Mouse (Mus musculus): Measurements from ENCODE around the gene Leap2. TPM values are rescaled to one million over a fixed set of nuclear protein-coding genes. Genes with fewer than 3 reads are reported as not detected.

Leap2 gene
- polyA plus RNA-seq, 1 experiment from 2014 or later = not detected

DNA sequence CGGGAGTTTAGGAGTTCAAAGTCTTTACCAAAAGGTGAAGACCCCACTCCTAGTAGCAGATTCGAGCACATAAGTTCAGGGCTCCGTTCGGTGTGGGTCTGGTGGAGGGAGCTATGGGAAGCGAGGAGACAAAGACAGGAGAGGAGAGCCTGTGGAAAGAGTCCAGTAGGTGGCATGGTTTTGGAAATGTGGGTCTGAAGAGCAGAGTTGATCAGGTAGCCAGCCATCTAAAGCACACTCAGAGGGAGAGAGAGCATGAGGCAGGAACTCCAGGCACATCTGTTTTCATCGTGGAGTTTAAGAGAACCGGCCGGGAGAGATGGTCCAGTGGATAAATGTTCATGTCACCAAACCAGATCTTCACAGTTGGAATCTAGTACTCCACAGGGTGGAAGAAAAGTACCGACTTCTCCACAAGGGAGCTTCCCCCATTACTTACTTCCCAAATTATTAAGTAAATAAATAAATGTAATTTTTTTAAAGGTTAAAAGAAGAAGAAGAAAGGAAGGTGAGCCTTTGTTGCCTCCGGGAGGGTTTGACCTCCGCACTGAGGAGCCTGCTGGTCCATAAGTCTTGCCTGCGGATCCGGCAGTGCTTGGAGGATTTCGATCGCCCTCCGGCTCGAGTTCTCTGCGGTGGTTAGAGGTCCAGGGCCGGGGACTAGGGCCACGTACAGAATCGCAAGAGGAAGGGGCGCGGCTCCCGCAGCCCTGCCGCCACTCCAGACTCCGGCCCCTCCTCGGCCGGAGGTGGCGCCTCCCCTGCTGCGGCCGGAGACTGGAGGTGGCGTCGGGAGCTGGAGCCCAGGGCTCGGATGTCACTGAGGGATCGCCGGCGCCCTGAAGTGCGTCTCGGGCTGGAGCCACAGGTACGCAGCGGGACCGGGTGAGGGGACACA is 33.8 kb upstream of the Leap2 start, which contains the start of the genes Gm10447 and Shroom1:
TSS of gene Gm10447 (minus strand) at position 637 of the 898 bp plus-strand sequence.
TSS of gene Shroom1 (plus strand) at position 732 of the 898 bp plus-strand sequence.
- Histone ChIP-seq H3K4me1 (peaks cover 9% of the 10 kb centered on the region), H3K4me3 (replicated peaks) (peak within 1 kb of the TSS; percentile 47), H3K36me3 (replicated peaks) (no peaks in the 10 kb centered on the region), H3K27me3 (peaks cover 66% of the 10 kb centered on the region), H3K9ac (peak within 1 kb of the TSS; percentile 61), H3K9me3 (no peaks in the 10 kb centered on the region), H3K27ac (no peak within 1 kb of the TSS), H3K4me2 (peak within 1 kb of the TSS; percentile 81)
- 4% methylated on average over 42 of the region's 42 CpGs for WGBS
- ATAC-seq (ENCODE audit: low FRiP score) = peak; percentile 44

DNA sequence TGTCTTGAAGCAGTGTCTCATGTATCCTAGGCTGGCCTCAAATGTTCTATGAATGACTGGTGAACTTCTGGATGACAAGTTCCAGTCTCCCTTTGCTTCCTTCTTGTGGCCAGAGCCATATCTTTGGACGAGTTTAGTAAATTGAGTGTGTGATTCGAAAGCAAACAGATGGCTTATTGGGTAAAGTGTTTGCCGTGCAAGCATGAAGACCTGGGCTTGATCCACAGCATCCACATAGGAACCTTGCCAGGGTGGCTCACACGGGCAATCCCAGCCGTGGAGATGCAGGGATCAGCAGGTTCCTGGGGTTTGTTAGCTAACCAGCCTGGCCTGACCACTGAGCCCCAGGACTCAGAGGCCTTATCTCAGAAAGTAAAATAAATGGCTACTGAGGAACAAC is 30.1 kb upstream of the Leap2 start:
- no peak overlapping the region for H3K4me3 ChIP-seq (replicated peaks)
- peaks cover 9% of the 10 kb centered on the region for H3K4me1 ChIP-seq
- no peak overlapping the region for H3K27ac ChIP-seq
- H3K4me2 ChIP-seq = no peak overlapping the region
- no peak for ATAC-seq (ENCODE audit: low FRiP score)
- no peaks in the 10 kb centered on the region for H3K9me3 ChIP-seq
- WGBS = 88% methylated on average over 5 of the region's 5 CpGs
- H3K27me3 ChIP-seq = peaks cover 47% of the 10 kb centered on the region
- H3K9ac ChIP-seq = no peak overlapping the region
- no peaks in the 10 kb centered on the region for H3K36me3 ChIP-seq (replicated peaks)

DNA sequence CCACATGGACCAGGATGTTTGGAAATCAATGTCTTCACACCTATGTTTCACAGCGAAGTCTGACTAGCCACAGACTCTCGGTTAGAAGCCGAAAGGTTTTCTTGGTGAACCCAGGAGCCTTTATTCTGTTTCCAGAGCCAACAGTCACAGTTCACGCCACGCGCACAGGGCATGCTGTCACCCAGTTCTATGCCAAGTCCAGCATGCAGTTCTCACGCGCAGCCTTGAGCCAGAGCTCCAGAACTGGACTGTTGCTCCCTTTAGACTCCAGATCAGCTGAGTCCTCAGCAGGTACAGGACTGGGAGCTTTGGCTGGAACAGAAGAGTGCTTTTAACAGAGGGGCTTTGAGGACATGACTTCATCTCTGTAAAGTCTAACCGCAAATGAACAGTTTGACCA is 29.4 kb upstream of the Leap2 start:
- peaks cover 8% of the 10 kb centered on the region for H3K4me1 ChIP-seq
- peaks cover 41% of the 10 kb centered on the region for H3K27me3 ChIP-seq
- H3K9me3 ChIP-seq = no peaks in the 10 kb centered on the region
- no peak overlapping the region for H3K4me2 ChIP-seq
- ATAC-seq (ENCODE audit: low FRiP score) = no peak
- H3K27ac ChIP-seq = no peak overlapping the region
- H3K36me3 ChIP-seq (replicated peaks) = no peaks in the 10 kb centered on the region
- WGBS = 95% methylated on average over 9 of the region's 9 CpGs
- H3K9ac ChIP-seq = no peak overlapping the region
- H3K4me3 ChIP-seq (replicated peaks) = no peak overlapping the region

GRCm38 (mm10) chr11:53451361-53451760 is 28.4 kb upstream of the Leap2 start:
- Histone ChIP-seq H3K4me3 (replicated peaks) (no peak overlapping the region), H3K4me2 (no peak overlapping the region), H3K36me3 (replicated peaks) (no peaks in the 10 kb centered on the region), H3K27ac (no peak overlapping the region), H3K4me1 (no peaks in the 10 kb centered on the region), H3K9ac (no peak overlapping the region), H3K9me3 (no peaks in the 10 kb centered on the region), H3K27me3 (peaks cover 31% of the 10 kb centered on the region)
- no peak for ATAC-seq (ENCODE audit: low FRiP score)
- WGBS = 83% methylated on average over 2 of the region's 2 CpGs

DNA sequence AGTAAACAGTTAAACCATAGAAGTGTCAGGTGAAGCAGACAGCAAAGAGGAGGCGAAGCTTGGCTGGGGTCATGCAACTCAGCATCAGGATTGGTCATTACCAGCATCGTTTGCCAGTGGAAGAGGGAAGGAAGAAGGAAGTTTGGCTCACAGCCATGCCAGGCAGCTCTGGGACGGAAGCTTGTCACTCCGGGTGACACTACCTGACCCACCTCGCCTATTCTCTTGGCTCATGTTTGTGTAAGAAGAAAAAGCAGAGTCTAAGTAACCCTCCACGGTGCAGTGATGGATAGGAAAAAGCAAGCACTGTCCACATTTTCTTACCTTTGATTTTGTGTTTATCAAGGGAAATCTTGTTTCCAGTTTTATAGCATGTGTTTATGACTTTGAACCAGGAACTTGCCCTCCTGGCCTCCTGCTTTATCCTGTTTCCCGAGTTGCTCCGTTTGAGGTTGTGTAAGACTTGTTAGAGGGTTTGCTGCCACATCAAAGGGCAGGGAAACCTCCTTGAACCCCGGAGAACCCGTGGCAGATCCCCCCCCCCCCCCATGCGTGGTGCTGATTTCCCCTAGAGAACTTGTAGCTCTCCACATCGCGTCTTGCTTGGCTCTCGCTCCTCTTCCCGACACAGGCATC is 27.2 kb upstream of the Leap2 start:
- Histone ChIP-seq H3K4me3 (replicated peaks) (no peak overlapping the region), H3K9me3 (no peaks in the 10 kb centered on the region), H3K9ac (no peak overlapping the region), H3K27ac (no peak overlapping the region), H3K36me3 (replicated peaks) (no peaks in the 10 kb centered on the region), H3K4me1 (no peaks in the 10 kb centered on the region), H3K4me2 (no peak overlapping the region), H3K27me3 (peaks cover 21% of the 10 kb centered on the region)
- WGBS = 71% methylated on average over 15 of the region's 15 CpGs
- ATAC-seq (ENCODE audit: low FRiP score) = no peak

DNA sequence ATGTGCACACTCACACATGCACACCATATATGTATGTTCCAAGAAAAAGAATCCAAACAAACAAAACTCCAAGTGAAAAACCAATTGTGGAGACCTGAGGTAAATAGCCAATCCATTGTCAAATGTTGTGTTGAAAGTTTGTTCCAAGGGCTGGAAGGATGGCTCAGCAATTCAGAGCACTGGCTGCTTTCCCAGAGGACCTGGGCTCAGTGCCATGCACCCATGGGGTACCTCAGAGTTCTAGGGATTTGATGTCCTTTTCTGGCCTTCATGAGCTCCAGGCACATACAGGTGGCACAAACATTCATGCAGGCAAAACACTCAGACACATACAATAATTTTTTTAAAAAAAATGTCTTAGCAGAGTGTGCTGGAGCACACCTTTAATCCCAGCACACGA is 25.6 kb upstream of the Leap2 start:
- H3K27ac ChIP-seq = no peak overlapping the region
- peaks cover 14% of the 10 kb centered on the region; the same call in 1 of the 2 replicates for H3K27me3 ChIP-seq
- H3K4me3 ChIP-seq (replicated peaks) = no peak overlapping the region
- H3K9ac ChIP-seq = no peak overlapping the region
- whole genome bisulfite sequencing = 93% methylated on average over 1 of the region's 1 CpGs
- H3K36me3 ChIP-seq (replicated peaks) = no peaks in the 10 kb centered on the region
- H3K4me2 ChIP-seq = no peak overlapping the region
- no peaks in the 10 kb centered on the region for H3K4me1 ChIP-seq
- ATAC-seq (ENCODE audit: low FRiP score) = no peak
- H3K9me3 ChIP-seq = no peaks in the 10 kb centered on the region

- no peaks in the 10 kb centered on the region for H3K9me3 ChIP-seq
- WGBS = 86% methylated on average over 8 of the region's 8 CpGs
- H3K36me3 ChIP-seq (replicated peaks) = no peaks in the 10 kb centered on the region
- H3K4me1 ChIP-seq = no peaks in the 10 kb centered on the region
- H3K9ac ChIP-seq = no peak overlapping the region
- no peak overlapping the region for H3K4me3 ChIP-seq (replicated peaks)
- no peak for ATAC-seq (ENCODE audit: low FRiP score)
- peaks cover 14% of the 10 kb centered on the region; the same call in 1 of the 2 replicates for H3K27me3 ChIP-seq
- no peak overlapping the region for H3K4me2 ChIP-seq
- no peak overlapping the region for H3K27ac ChIP-seq
Measured at GRCm38 (mm10) chr11:53447996-53448395, 25.0 kb upstream of the Leap2 start.

GRCm38 (mm10) chr11:53446183-53446582 is 23.2 kb upstream of the Leap2 start:
- Histone ChIP-seq H3K36me3 (replicated peaks) (no peaks in the 10 kb centered on the region), H3K9ac (no peak overlapping the region), H3K4me2 (no peak overlapping the region), H3K27me3 (peaks cover 14% of the 10 kb centered on the region; the same call in 1 of the 2 replicates), H3K4me3 (replicated peaks) (no peak overlapping the region), H3K27ac (no peak overlapping the region), H3K4me1 (no peaks in the 10 kb centered on the region), H3K9me3 (no peaks in the 10 kb centered on the region)
- WGBS = 90% methylated on average over 13 of the region's 13 CpGs
- no peak for ATAC-seq (ENCODE audit: low FRiP score)

DNA sequence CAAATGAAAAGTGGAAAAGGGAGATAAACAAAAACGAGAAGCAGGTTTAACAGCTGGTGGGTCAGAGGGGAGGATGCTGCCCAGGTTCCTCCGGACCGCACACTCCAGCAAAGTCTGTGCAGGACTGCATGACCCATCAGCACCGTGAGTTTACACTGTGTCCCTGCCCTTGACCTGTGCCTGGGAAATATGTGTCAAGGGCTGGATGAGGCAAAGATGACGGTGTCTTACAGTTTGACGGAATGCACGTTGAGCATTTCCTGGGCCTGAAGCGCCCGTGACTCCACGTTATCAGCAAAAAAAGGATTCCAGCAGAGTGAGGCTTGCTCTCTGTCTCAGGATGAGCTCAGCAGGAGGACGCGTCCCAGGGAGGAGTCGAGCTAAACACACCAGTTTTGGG is 22.6 kb upstream of the Leap2 start:
- Histone ChIP-seq H3K27ac (no peak overlapping the region), H3K4me1 (no peaks in the 10 kb centered on the region), H3K9ac (no peak overlapping the region), H3K36me3 (replicated peaks) (no peaks in the 10 kb centered on the region), H3K9me3 (no peaks in the 10 kb centered on the region), H3K4me2 (no peak overlapping the region), H3K27me3 (peaks cover 9% of the 10 kb centered on the region; the same call in 1 of the 2 replicates), H3K4me3 (replicated peaks) (no peak overlapping the region)
- ATAC-seq (ENCODE audit: low FRiP score) = no peak
- WGBS = 68% methylated on average over 13 of the region's 13 CpGs

- no peak overlapping the region for H3K27ac ChIP-seq
- no peak overlapping the region for H3K4me2 ChIP-seq
- no peaks in the 10 kb centered on the region for H3K27me3 ChIP-seq
- no peak for ATAC-seq (ENCODE audit: low FRiP score)
- no peak overlapping the region for H3K9ac ChIP-seq
- no peaks in the 10 kb centered on the region for H3K4me1 ChIP-seq
- H3K9me3 ChIP-seq = no peaks in the 10 kb centered on the region
- 40% methylated on average over 6 of the region's 6 CpGs for WGBS
- no peak overlapping the region for H3K4me3 ChIP-seq (replicated peaks)
- H3K36me3 ChIP-seq (replicated peaks) = no peaks in the 10 kb centered on the region
Measured at GRCm38 (mm10) chr11:53443861-53444260, 20.9 kb upstream of the Leap2 start.

GRCm38 (mm10) chr11:53441921-53442320 is 19.0 kb upstream of the Leap2 start:
- H3K4me2 ChIP-seq = no peak overlapping the region
- no peaks in the 10 kb centered on the region for H3K9me3 ChIP-seq
- no peak overlapping the region for H3K9ac ChIP-seq
- H3K27me3 ChIP-seq = no peaks in the 10 kb centered on the region
- H3K4me3 ChIP-seq (replicated peaks) = no peak overlapping the region
- no peaks in the 10 kb centered on the region for H3K4me1 ChIP-seq
- 60% methylated on average over 12 of the region's 12 CpGs for WGBS
- H3K27ac ChIP-seq = no peak overlapping the region
- H3K36me3 ChIP-seq (replicated peaks) = no peaks in the 10 kb centered on the region
- no peak for ATAC-seq (ENCODE audit: low FRiP score)

DNA sequence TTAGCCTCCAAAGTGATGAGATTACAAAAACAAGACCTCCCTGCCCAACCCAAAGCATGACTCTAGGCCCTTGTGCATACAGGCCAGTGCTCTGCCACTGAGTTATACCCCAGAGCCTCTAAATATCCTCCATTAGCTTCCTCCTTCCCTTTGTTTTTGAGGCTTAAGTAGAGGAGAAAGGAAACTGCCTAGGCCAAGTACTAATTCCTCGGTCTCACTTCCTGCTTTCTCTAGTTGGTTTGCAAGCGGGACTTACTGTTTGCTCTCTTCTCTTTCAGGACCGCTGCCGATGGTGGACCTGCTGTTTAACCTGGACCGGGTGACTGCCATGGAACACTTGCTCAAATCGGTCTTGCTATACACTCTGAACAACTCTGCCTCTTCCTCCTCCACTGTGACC is 13.4 kb upstream of the Leap2 start:
- Histone ChIP-seq H3K27me3 (0 out of 2 replicates have a peak, but pooled peaks cover 4% of the 10 kb centered on the region), H3K9ac (no peak overlapping the region), H3K4me2 (no peak overlapping the region), H3K9me3 (no peaks in the 10 kb centered on the region), H3K36me3 (replicated peaks) (no peaks in the 10 kb centered on the region), H3K4me3 (replicated peaks) (no peak overlapping the region), H3K27ac (no peak overlapping the region), H3K4me1 (peaks cover 5% of the 10 kb centered on the region)
- 91% methylated on average over 6 of the region's 6 CpGs for WGBS
- ATAC-seq (ENCODE audit: low FRiP score) = no peak
